Mouse (Mus musculus): Measurements from ENCODE around the gene Bbs1. TPM values are rescaled to one million over a fixed set of nuclear protein-coding genes. Genes with fewer than 3 reads are reported as not detected.
A peak's percentile ranks its signal among the peaks of the same experiment; 100 is the strongest.

Gene Bbs1
- polyA plus RNA-seq, 1 experiment: 0.50 TPM

DNA sequence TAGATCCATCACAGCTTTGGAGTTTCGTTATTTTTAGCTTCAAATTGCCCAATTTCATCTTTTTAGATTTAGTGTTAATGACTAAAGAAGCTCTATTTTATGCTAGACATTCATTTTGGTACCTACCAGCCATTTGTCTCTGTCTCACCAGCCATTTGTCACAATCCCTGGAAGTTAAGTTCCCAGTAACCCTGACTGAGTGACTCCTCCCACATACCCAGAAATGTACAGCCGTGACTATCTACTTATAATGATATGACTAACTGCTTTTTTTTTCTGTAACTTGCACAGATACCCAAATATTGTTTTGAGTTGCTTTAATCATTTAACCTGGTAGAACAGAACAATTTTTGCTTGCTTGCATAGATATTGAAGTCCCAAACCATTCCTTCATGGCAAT lies 60.6 kb downstream of the Bbs1 start:
- no peaks in the 10 kb centered on the region for H3K36me3 ChIP-seq (ENCODE audit: control insufficient read depth)
- H3K4me1 ChIP-seq (ENCODE audit: control insufficient read depth): peaks cover 18% of the 10 kb centered on the region
- TF ChIP-seq TAL1 (IDR thresholded peaks at IDR 0.05; ENCODE audit: low read length) (no peak), GATA1 (IDR thresholded peaks at IDR 0.05; ENCODE audit: low read length) (no peak)
- no peaks in the 10 kb centered on the region for H3K9me3 ChIP-seq (ENCODE audit: control insufficient read depth, low read length)
- H3K4me3 ChIP-seq (replicated peaks): no peak overlapping the region
- peaks cover 74% of the 10 kb centered on the region for H3K27me3 ChIP-seq (ENCODE audit: control insufficient read depth)

GRCm38 (mm10) chr19:4842611-4843010 lies 63.8 kb downstream of the Bbs1 start:
- H3K4me3 ChIP-seq (replicated peaks): no peak overlapping the region
- peaks cover 61% of the 10 kb centered on the region for H3K27me3 ChIP-seq (ENCODE audit: control insufficient read depth)
- H3K9me3 ChIP-seq (ENCODE audit: control insufficient read depth, low read length): no peaks in the 10 kb centered on the region
- TF ChIP-seq GATA1 (IDR thresholded peaks at IDR 0.05; ENCODE audit: low read length) (no peak), TAL1 (IDR thresholded peaks at IDR 0.05; ENCODE audit: low read length) (no peak)
- peaks cover 51% of the 10 kb centered on the region for H3K4me1 ChIP-seq (ENCODE audit: control insufficient read depth)
- H3K36me3 ChIP-seq (ENCODE audit: control insufficient read depth): peaks cover 2% of the 10 kb centered on the region

- Histone ChIP-seq H3K9me3 (ENCODE audit: control insufficient read depth, low read length) (no peaks in the 10 kb centered on the region), H3K36me3 (ENCODE audit: control insufficient read depth) (peaks cover 17% of the 10 kb centered on the region), H3K4me3 (replicated peaks) (no peak overlapping the region), H3K4me1 (ENCODE audit: control insufficient read depth) (peaks cover 57% of the 10 kb centered on the region), H3K27me3 (ENCODE audit: control insufficient read depth) (peaks cover 52% of the 10 kb centered on the region)
- TF ChIP-seq TAL1 (IDR thresholded peaks at IDR 0.05; ENCODE audit: low read length): no peak
- no peak for TF ChIP-seq GATA1 (IDR thresholded peaks at IDR 0.05; ENCODE audit: low read length)
Observed at GRCm38 (mm10) chr19:4840848-4841247, 65.6 kb downstream of the Bbs1 start.

- H3K27me3 ChIP-seq (ENCODE audit: control insufficient read depth): peaks cover 43% of the 10 kb centered on the region
- H3K4me1 ChIP-seq (ENCODE audit: control insufficient read depth): peaks cover 53% of the 10 kb centered on the region
- TF ChIP-seq TAL1 (IDR thresholded peaks at IDR 0.05; ENCODE audit: low read length): no peak
- no peak for TF ChIP-seq GATA1 (IDR thresholded peaks at IDR 0.05; ENCODE audit: low read length)
- no peaks in the 10 kb centered on the region for H3K9me3 ChIP-seq (ENCODE audit: control insufficient read depth, low read length)
- peak within 1 kb of the TSS; percentile 71 for H3K4me3 ChIP-seq (replicated peaks)
- H3K36me3 ChIP-seq (ENCODE audit: control insufficient read depth): peaks cover 26% of the 10 kb centered on the region
Observed at GRCm38 (mm10) chr19:4839149-4839548, 67.3 kb downstream of the Bbs1 start, which contains the start of the genes Ccs and Ccdc87. Gene Ccs (minus strand): TSS chr19:4839332. Gene Ccdc87 (plus strand): TSS chr19:4839366.

DNA sequence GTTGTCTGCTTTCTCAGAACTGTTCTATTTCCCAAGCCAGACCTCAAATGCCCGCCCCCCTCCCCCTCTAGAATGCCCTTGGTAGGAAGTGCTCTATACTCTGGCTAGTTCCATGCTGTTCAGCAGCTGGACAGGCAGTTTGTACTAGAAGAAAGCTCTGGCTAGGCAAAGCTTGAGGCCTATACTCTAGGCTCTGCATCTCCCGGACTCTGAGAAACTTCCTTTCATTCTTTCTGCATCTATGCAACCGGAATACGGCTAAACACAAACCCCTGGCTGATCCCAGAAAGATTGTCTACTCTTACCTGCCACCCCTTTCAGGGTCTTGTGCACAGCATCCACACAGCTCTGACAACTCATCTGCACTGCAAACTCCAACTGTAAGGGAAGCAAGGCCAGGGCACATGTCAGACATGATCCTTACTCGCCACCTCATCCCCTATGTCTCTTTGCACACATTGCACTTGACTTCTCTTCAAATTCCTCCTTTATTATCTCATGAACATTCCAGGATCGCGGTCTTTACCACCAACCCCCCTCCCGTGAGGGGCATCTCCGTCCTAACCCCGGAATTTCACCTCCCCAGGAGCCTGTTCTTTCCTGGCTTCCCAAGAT lies 67.8 kb downstream of the Bbs1 start:
- H3K9me3 ChIP-seq (ENCODE audit: control insufficient read depth, low read length): no peaks in the 10 kb centered on the region
- peaks cover 40% of the 10 kb centered on the region for H3K27me3 ChIP-seq (ENCODE audit: control insufficient read depth)
- H3K4me1 ChIP-seq (ENCODE audit: control insufficient read depth): peaks cover 53% of the 10 kb centered on the region
- peaks cover 32% of the 10 kb centered on the region for H3K36me3 ChIP-seq (ENCODE audit: control insufficient read depth)
- no peak for TF ChIP-seq GATA1 (IDR thresholded peaks at IDR 0.05; ENCODE audit: low read length)
- TF ChIP-seq TAL1 (IDR thresholded peaks at IDR 0.05; ENCODE audit: low read length): no peak
- peak overlapping the region; percentile 71 for H3K4me3 ChIP-seq (replicated peaks)

GRCm38 (mm10) chr19:4837049-4837448 lies 69.4 kb downstream of the Bbs1 start:
- H3K9me3 ChIP-seq (ENCODE audit: control insufficient read depth, low read length): no peaks in the 10 kb centered on the region
- H3K36me3 ChIP-seq (ENCODE audit: control insufficient read depth): peaks cover 47% of the 10 kb centered on the region
- no peak overlapping the region for H3K4me3 ChIP-seq (replicated peaks)
- peaks cover 27% of the 10 kb centered on the region for H3K27me3 ChIP-seq (ENCODE audit: control insufficient read depth)
- no peak for TF ChIP-seq TAL1 (IDR thresholded peaks at IDR 0.05; ENCODE audit: low read length)
- TF ChIP-seq GATA1 (IDR thresholded peaks at IDR 0.05; ENCODE audit: low read length): no peak
- H3K4me1 ChIP-seq (ENCODE audit: control insufficient read depth): peaks cover 53% of the 10 kb centered on the region

Other genes starting within 250 kb of the Bbs1 start
- gene Gm960, start 208.0 kb downstream of the Bbs1 start, polyA plus RNA-seq (2012): 0.18 TPM in 1 of 2 replicates, not detected in the other
- gene Sptbn2, start 195.5 kb downstream of the Bbs1 start, polyA plus RNA-seq (2012): not detected in 2 replicates
- 0.32 and 0.47 TPM in 2 replicates for gene Rbm4b, start 150.1 kb downstream of the Bbs1 start, polyA plus RNA-seq (2012)
- gene Rbm4, start 112.7 kb downstream of the Bbs1 start, polyA plus RNA-seq (2012): 1.1 and 1.6 TPM in 2 replicates
- gene Gm21992, start 95.0 kb downstream of the Bbs1 start, polyA plus RNA-seq (2012): 0.19 and 0.62 TPM in 2 replicates
- gene Rbm14, start 95.0 kb downstream of the Bbs1 start, polyA plus RNA-seq (2012): 3.8 and 5.1 TPM in 2 replicates
- 19.1 and 28.1 TPM in 2 replicates for gene Ccs, start 67.3 kb downstream of the Bbs1 start, polyA plus RNA-seq (2012)
- 0.01 TPM in 1 of 2 replicates, not detected in the other for gene Ccdc87, start 67.3 kb downstream of the Bbs1 start, polyA plus RNA-seq (2012)
- gene Ctsf, start 51.5 kb downstream of the Bbs1 start, polyA plus RNA-seq (2012): 12.0 and 15.6 TPM in 2 replicates
- 0.07 and 0.20 TPM in 2 replicates for gene Actn3, start 28.7 kb downstream of the Bbs1 start, polyA plus RNA-seq (2012)
- 1.1 and 1.2 TPM in 2 replicates for gene Zdhhc24, start 28.0 kb downstream of the Bbs1 start, polyA plus RNA-seq (2012)
- 4.8 and 6.0 TPM in 2 replicates for gene Dpp3, start 21.7 kb upstream of the Bbs1 start, polyA plus RNA-seq (2012)
- gene Peli3, start 36.5 kb upstream of the Bbs1 start, polyA plus RNA-seq (2012): not detected in 2 replicates
- 5.3 and 5.9 TPM in 2 replicates for gene Mrpl11, start 55.5 kb upstream of the Bbs1 start, polyA plus RNA-seq (2012)
- gene Npas4, start 83.7 kb upstream of the Bbs1 start, polyA plus RNA-seq (2012): not detected in 2 replicates
- 0.02 and 0.03 TPM in 2 replicates for gene Slc29a2, start 117.2 kb upstream of the Bbs1 start, polyA plus RNA-seq (2012)
- gene B4gat1, start 132.2 kb upstream of the Bbs1 start, polyA plus RNA-seq (2012): 0.09 and 0.15 TPM in 2 replicates
- gene AC124502.3, start 132.3 kb upstream of the Bbs1 start, polyA plus RNA-seq (2012): 0.03 and 0.04 TPM in 2 replicates
- gene Brms1, start 134.7 kb upstream of the Bbs1 start, polyA plus RNA-seq (2012): 4.1 and 7.0 TPM in 2 replicates
- gene Rin1, start 143.9 kb upstream of the Bbs1 start, polyA plus RNA-seq (2012): 0.03 and 0.13 TPM in 2 replicates
- gene Cd248, start 161.4 kb upstream of the Bbs1 start, polyA plus RNA-seq (2012): 0.06 and 0.11 TPM in 2 replicates
- 0.02 TPM in 1 of 2 replicates, not detected in the other for gene Tmem151a, start 178.9 kb upstream of the Bbs1 start, polyA plus RNA-seq (2012)
- 0.79 and 0.94 TPM in 2 replicates for gene Yif1a, start 181.9 kb upstream of the Bbs1 start, polyA plus RNA-seq (2012)
- 0.12 and 0.17 TPM in 2 replicates for gene Cnih2, start 191.9 kb upstream of the Bbs1 start, polyA plus RNA-seq (2012)
- 16.9 and 17.0 TPM in 2 replicates for gene Rab1b, start 200.4 kb upstream of the Bbs1 start, polyA plus RNA-seq (2012)
- 0.52 and 1.2 TPM in 2 replicates for gene Klc2, start 211.9 kb upstream of the Bbs1 start, polyA plus RNA-seq (2012)

All from erythroblast, embryonic 14.5 days (primary cell).